Mouse (Mus musculus): ENCODE measurements around the gene Aacs. TPM values are rescaled to one million over a fixed set of nuclear protein-coding genes. Genes with fewer than 3 reads are reported as not detected.

Gene Aacs
- polyA plus RNA-seq, 1 experiment: 55.1 TPM

GRCm38 (mm10) chr5:125477533-125477932, 1.9 kb downstream of the Aacs start:
- Histone ChIP-seq H3K36me3 (replicated peaks; ENCODE audit: low read length) (peaks cover 51% of the 10 kb centered on the region), H3K9me3 (no peaks in the 10 kb centered on the region), H3K4me3 (replicated peaks) (peak overlapping the region; percentile 98), H3K4me1 (peaks cover 73% of the 10 kb centered on the region), H3K27me3 (replicated peaks) (no peaks in the 10 kb centered on the region)
- no peak for TF ChIP-seq GATA1 (IDR thresholded peaks at IDR 0.05; ENCODE audit: borderline replicate concordance, low read length)

GRCm38 (mm10) chr5:125478037-125478436, 2.4 kb downstream of the Aacs start:
- Histone ChIP-seq H3K4me3 (replicated peaks) (peak overlapping the region; percentile 9), H3K4me1 (peaks cover 78% of the 10 kb centered on the region), H3K36me3 (replicated peaks; ENCODE audit: low read length) (peaks cover 56% of the 10 kb centered on the region), H3K27me3 (replicated peaks) (no peaks in the 10 kb centered on the region), H3K9me3 (no peaks in the 10 kb centered on the region; the same call in 1 of the 2 replicates)
- no peak for TF ChIP-seq GATA1 (IDR thresholded peaks at IDR 0.05; ENCODE audit: borderline replicate concordance, low read length)
- TF ChIP-seq FLI1 (IDR thresholded peaks at IDR 0.05; ENCODE audit: low read length): no peak

- Histone ChIP-seq H3K36me3 (replicated peaks; ENCODE audit: low read length) (peaks cover 68% of the 10 kb centered on the region), H3K27me3 (replicated peaks) (no peaks in the 10 kb centered on the region), H3K4me1 (peaks cover 89% of the 10 kb centered on the region), H3K9me3 (no peaks in the 10 kb centered on the region; the same call in 1 of the 2 replicates), H3K4me3 (replicated peaks) (no peak overlapping the region)
- no peak for TF ChIP-seq FLI1 (IDR thresholded peaks at IDR 0.05; ENCODE audit: low read length)
- no peak for TF ChIP-seq GATA1 (IDR thresholded peaks at IDR 0.05; ENCODE audit: borderline replicate concordance, low read length)
Measured at GRCm38 (mm10) chr5:125479376-125479775, 3.8 kb downstream of the Aacs start.

- Histone ChIP-seq H3K36me3 (replicated peaks; ENCODE audit: low read length) (peaks cover 80% of the 10 kb centered on the region), H3K9me3 (no peaks in the 10 kb centered on the region; the same call in 1 of the 2 replicates), H3K4me3 (replicated peaks) (no peak overlapping the region), H3K4me1 (peaks cover 95% of the 10 kb centered on the region), H3K27me3 (replicated peaks) (no peaks in the 10 kb centered on the region)
- TF ChIP-seq FLI1 (IDR thresholded peaks at IDR 0.05; ENCODE audit: low read length) (no peak), GATA1 (IDR thresholded peaks at IDR 0.05; ENCODE audit: borderline replicate concordance, low read length) (no peak)
Measured at GRCm38 (mm10) chr5:125480434-125481231, 5.0 kb downstream of the Aacs start.

- Histone ChIP-seq H3K27me3 (replicated peaks) (no peaks in the 10 kb centered on the region), H3K4me1 (peaks cover 82% of the 10 kb centered on the region), H3K9me3 (no peaks in the 10 kb centered on the region; the same call in 1 of the 2 replicates), H3K4me3 (replicated peaks) (no peak overlapping the region), H3K36me3 (replicated peaks; ENCODE audit: low read length) (peaks cover 93% of the 10 kb centered on the region)
- TF ChIP-seq GATA1 (IDR thresholded peaks at IDR 0.05; ENCODE audit: borderline replicate concordance, low read length) (no peak), FLI1 (IDR thresholded peaks at IDR 0.05; ENCODE audit: low read length) (no peak)
Measured at GRCm38 (mm10) chr5:125482474-125482873, 6.9 kb downstream of the Aacs start.

- TF ChIP-seq FLI1 (IDR thresholded peaks at IDR 0.05; ENCODE audit: low read length): no peak
- TF ChIP-seq GATA1 (IDR thresholded peaks at IDR 0.05; ENCODE audit: borderline replicate concordance, low read length): no peak
- H3K36me3 ChIP-seq (replicated peaks; ENCODE audit: low read length): peaks cover 93% of the 10 kb centered on the region
- no peaks in the 10 kb centered on the region; the same call in 1 of the 2 replicates for H3K9me3 ChIP-seq
- H3K27me3 ChIP-seq (replicated peaks): no peaks in the 10 kb centered on the region
- peaks cover 68% of the 10 kb centered on the region for H3K4me1 ChIP-seq
- H3K4me3 ChIP-seq (replicated peaks): no peak overlapping the region
Measured at GRCm38 (mm10) chr5:125483712-125484611, 8.3 kb downstream of the Aacs start.

GRCm38 (mm10) chr5:125485031-125485778, 9.6 kb downstream of the Aacs start:
- H3K27me3 ChIP-seq (replicated peaks): no peaks in the 10 kb centered on the region
- H3K36me3 ChIP-seq (replicated peaks; ENCODE audit: low read length): peaks cover 91% of the 10 kb centered on the region
- TF ChIP-seq GATA1 (IDR thresholded peaks at IDR 0.05; ENCODE audit: borderline replicate concordance, low read length) (no peak), FLI1 (IDR thresholded peaks at IDR 0.05; ENCODE audit: low read length) (no peak)
- no peak overlapping the region for H3K4me3 ChIP-seq (replicated peaks)
- H3K9me3 ChIP-seq: no peaks in the 10 kb centered on the region; the same call in 1 of the 2 replicates
- peaks cover 57% of the 10 kb centered on the region for H3K4me1 ChIP-seq

GRCm38 (mm10) chr5:125486088-125486487, 10.5 kb downstream of the Aacs start:
- H3K36me3 ChIP-seq (replicated peaks; ENCODE audit: low read length): peaks cover 90% of the 10 kb centered on the region
- H3K27me3 ChIP-seq (replicated peaks): no peaks in the 10 kb centered on the region
- peaks cover 48% of the 10 kb centered on the region for H3K4me1 ChIP-seq
- H3K4me3 ChIP-seq (replicated peaks): no peak overlapping the region
- no peaks in the 10 kb centered on the region; the same call in 1 of the 2 replicates for H3K9me3 ChIP-seq
- no peak for TF ChIP-seq FLI1 (IDR thresholded peaks at IDR 0.05; ENCODE audit: low read length)
- TF ChIP-seq GATA1 (IDR thresholded peaks at IDR 0.05; ENCODE audit: borderline replicate concordance, low read length): no peak
